Mouse (Mus musculus): ENCODE data around the gene Pnkp. TPM values are rescaled to one million over a fixed set of nuclear protein-coding genes. Genes with fewer than 3 reads are reported as not detected.

Gene Pnkp
- polyA plus RNA-seq (2012; rRNA removed; ENCODE audit: low replicate concordance): 39.0 and 104 TPM in 2 replicates

GRCm38 (mm10) chr7:44857042-44857552 is at the start of gene Pnkp:
Gene Pnkp, plus strand, starts transcription at chr7:44857139.

GRCm38 (mm10) chr7:44815721-44816469 is 41.0 kb upstream of the Pnkp start, which contains the start of the genes Nup62 and Il4i1:
Gene Nup62, plus strand, starts transcription at chr7:44816088.
Gene Il4i1, plus strand, starts transcription at chr7:44816387.

DNA sequence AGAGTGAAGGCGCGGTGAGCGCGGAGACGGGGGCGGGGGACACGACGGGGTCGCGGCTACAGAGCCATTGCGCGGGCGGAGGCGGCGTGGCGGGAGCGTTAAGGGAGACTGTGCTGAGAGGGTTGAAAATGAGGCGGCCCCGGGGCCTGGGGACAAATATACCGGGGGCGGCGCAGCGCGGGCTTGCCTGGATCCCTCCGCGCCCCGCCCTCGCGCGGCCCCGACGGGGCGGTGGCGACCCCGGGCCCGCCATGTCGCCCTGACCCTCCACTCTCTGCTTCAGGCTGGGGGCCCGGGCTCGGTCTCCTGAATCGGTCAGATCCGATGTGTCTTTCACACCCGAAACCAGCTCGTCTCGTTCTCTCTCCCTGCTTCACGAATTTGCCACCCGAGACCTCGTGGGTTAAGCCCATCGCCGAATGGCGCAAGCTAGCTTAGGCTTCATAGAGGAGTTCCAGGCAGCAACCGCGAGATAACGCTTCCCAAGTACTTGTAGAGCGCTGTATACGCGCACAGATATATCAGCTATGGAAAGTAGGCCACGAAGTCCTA is 40.4 kb upstream of the Pnkp start, which contains the start of gene Atf5:
Atf5 (minus strand) TSS at position 189 of the 552 bp plus-strand sequence.

GRCm38 (mm10) chr7:44848561-44849415 is 8.2 kb upstream of the Pnkp start, which contains the start of the genes Akt1s1 and Tbc1d17:
Gene Akt1s1, plus strand, starts transcription at chr7:44848991.
Gene Tbc1d17, minus strand, starts transcription at chr7:44849079.

GRCm38 (mm10) chr7:44869697-44870528 is 13.0 kb downstream of the Pnkp start, which contains the start of gene Ptov1:
Gene Ptov1, minus strand, starts transcription at chr7:44869788.

DNA sequence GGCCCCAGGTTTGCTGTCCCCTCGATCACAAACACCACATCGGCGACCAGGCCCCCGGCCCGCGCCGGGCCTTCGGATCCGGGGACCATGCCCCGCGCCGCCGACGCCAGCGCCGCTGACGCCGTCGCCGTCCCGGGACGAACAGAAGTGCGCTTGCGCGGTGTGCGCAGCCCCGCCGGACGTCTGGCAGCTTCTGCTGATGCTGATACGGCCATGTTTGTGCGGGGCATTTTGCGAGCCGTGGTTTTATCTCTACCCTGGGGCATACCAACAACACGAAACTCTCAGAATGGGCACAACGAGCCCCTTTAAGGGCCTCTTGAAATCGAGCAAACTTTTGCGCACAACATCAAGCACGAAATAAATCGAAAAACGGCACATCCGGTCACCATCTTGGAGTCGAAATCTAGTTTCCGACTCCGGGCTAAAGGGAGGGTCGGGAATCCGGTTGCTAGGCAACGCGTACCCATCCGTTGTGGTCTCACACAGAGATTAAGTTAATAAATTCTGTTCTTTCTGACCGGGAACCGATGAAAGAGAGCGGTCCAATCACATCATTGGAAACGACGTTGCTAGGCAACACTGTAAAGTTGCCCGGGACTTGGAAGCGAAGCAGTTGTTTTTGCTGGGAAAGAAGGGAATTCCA is 35.5 kb downstream of the Pnkp start, which contains the start of gene Med25:
Med25 (minus strand) TSS at position 437 of the 646 bp plus-strand sequence.

GRCm38 (mm10) chr7:44895593-44896434 is 38.9 kb downstream of the Pnkp start, which contains the start of gene Fuz:
Gene Fuz, plus strand, starts transcription at chr7:44896079.

Other genes starting within 250 kb of the Pnkp start
- 8.5 and 15.5 TPM in 2 replicates for gene Myh14, start 186.3 kb upstream of the Pnkp start, polyA plus RNA-seq (2012; rRNA removed; ENCODE audit: low replicate concordance)
- not detected in 2 replicates for gene Izumo2, start 148.4 kb upstream of the Pnkp start, polyA plus RNA-seq (2012; rRNA removed; ENCODE audit: low replicate concordance)
- 43.8 and 48.7 TPM in 2 replicates for gene Vrk3, start 108.7 kb upstream of the Pnkp start, polyA plus RNA-seq (2012; rRNA removed; ENCODE audit: low replicate concordance)
- 0.11 and 0.13 TPM in 2 replicates for gene Zfp473, start 106.1 kb upstream of the Pnkp start, polyA plus RNA-seq (2012; rRNA removed; ENCODE audit: low replicate concordance)
- 64.4 and 76.1 TPM in 2 replicates for gene Nup62, start 41.1 kb upstream of the Pnkp start, polyA plus RNA-seq (2012; rRNA removed; ENCODE audit: low replicate concordance)
- 51.1 and 162 TPM in 2 replicates for gene Il4i1, start 40.8 kb upstream of the Pnkp start, polyA plus RNA-seq (2012; rRNA removed; ENCODE audit: low replicate concordance)
- 250 and 576 TPM in 2 replicates for gene Atf5, start 40.5 kb upstream of the Pnkp start, polyA plus RNA-seq (2012; rRNA removed; ENCODE audit: low replicate concordance)
- gene Akt1s1, start 8.1 kb upstream of the Pnkp start, polyA plus RNA-seq (2012; rRNA removed; ENCODE audit: low replicate concordance): 67.1 and 282 TPM in 2 replicates
- 115 and 138 TPM in 2 replicates for gene Tbc1d17, start 8.1 kb upstream of the Pnkp start, polyA plus RNA-seq (2012; rRNA removed; ENCODE audit: low replicate concordance)
- 230 and 261 TPM in 2 replicates for gene Ptov1, start 12.6 kb downstream of the Pnkp start, polyA plus RNA-seq (2012; rRNA removed; ENCODE audit: low replicate concordance)
- gene Med25, start 35.6 kb downstream of the Pnkp start, polyA plus RNA-seq (2012; rRNA removed; ENCODE audit: low replicate concordance): 108 and 237 TPM in 2 replicates
- gene Fuz, start 38.9 kb downstream of the Pnkp start, polyA plus RNA-seq (2012; rRNA removed; ENCODE audit: low replicate concordance): 65.1 and 103 TPM in 2 replicates
- gene Ap2a1, start 72.4 kb downstream of the Pnkp start, polyA plus RNA-seq (2012; rRNA removed; ENCODE audit: low replicate concordance): 87.8 and 112 TPM in 2 replicates
- 0.19 and 0.26 TPM in 2 replicates for gene Tsks, start 86.1 kb downstream of the Pnkp start, polyA plus RNA-seq (2012; rRNA removed; ENCODE audit: low replicate concordance)
- 34.3 and 34.4 TPM in 2 replicates for gene Cpt1c, start 117.7 kb downstream of the Pnkp start, polyA plus RNA-seq (2012; rRNA removed; ENCODE audit: low replicate concordance)
- 97.1 and 118 TPM in 2 replicates for gene Prmt1, start 129.4 kb downstream of the Pnkp start, polyA plus RNA-seq (2012; rRNA removed; ENCODE audit: low replicate concordance)
- gene Irf3, start 140.5 kb downstream of the Pnkp start, polyA plus RNA-seq (2012; rRNA removed; ENCODE audit: low replicate concordance): 120 and 136 TPM in 2 replicates
- 38.7 and 59.9 TPM in 2 replicates for gene Bcl2l12, start 141.6 kb downstream of the Pnkp start, polyA plus RNA-seq (2012; rRNA removed; ENCODE audit: low replicate concordance)
- 58.3 and 111 TPM in 2 replicates for gene Scaf1, start 159.2 kb downstream of the Pnkp start, polyA plus RNA-seq (2012; rRNA removed; ENCODE audit: low replicate concordance)
- gene Rras, start 160.8 kb downstream of the Pnkp start, polyA plus RNA-seq (2012; rRNA removed; ENCODE audit: low replicate concordance): 201 and 278 TPM in 2 replicates
- 7.2 and 19.0 TPM in 2 replicates for gene Prr12, start 195.7 kb downstream of the Pnkp start, polyA plus RNA-seq (2012; rRNA removed; ENCODE audit: low replicate concordance)
- 75.7 and 106 TPM in 2 replicates for gene Nosip, start 205.3 kb downstream of the Pnkp start, polyA plus RNA-seq (2012; rRNA removed; ENCODE audit: low replicate concordance)
- gene Prrg2, start 205.5 kb downstream of the Pnkp start, polyA plus RNA-seq (2012; rRNA removed; ENCODE audit: low replicate concordance): 74.1 and 134 TPM in 2 replicates
- 147 and 250 TPM in 2 replicates for gene Rcn3, start 235.1 kb downstream of the Pnkp start, polyA plus RNA-seq (2012; rRNA removed; ENCODE audit: low replicate concordance)
- gene Fcgrt, start 246.7 kb downstream of the Pnkp start, polyA plus RNA-seq (2012; rRNA removed; ENCODE audit: low replicate concordance): 251 and 271 TPM in 2 replicates